Mouse (Mus musculus) cerebellum, adult 2 months (tissue): ENCODE results near the gene Zscan20.

ENCODE experiments used
- CTCF ChIP-seq: fragments of 200-500 bp; IDR thresholded peaks from 2 replicates; pipeline ENCODE4 v1.5.1; 2011; ENCODE audit warnings: low read depth, mild to moderate bottlenecking, control low read depth, low read length, moderate library complexity, borderline replicate concordance; ENCODE audit not compliant: insufficient read depth
- POLR2A ChIP-seq: fragments of 200-500 bp; IDR thresholded peaks from 2 replicates; pipeline ENCODE4 v1.6.1; 2011; ENCODE audit warnings: low read length, control low read depth, borderline replicate concordance; ENCODE audit not compliant: insufficient read depth

GRCm38 (mm10) chr4:128648567-128649255 lies 38.8 kb upstream of the Zscan20 start:
- TF ChIP-seq CTCF (no peak), POLR2A (no peak)
